Mouse (Mus musculus) olfactory bulb, adult 2 months (tissue): ENCODE data around the gene Rnasek.

Experiments used
- CTCF ChIP-seq: fragments of 200-500 bp; IDR thresholded peaks from 2 replicates; pipeline ENCODE4 v1.5.1; 2012; ENCODE audit warnings: low read depth, mild to moderate bottlenecking, low read length, moderate library complexity; ENCODE audit not compliant: insufficient read depth
- POLR2A ChIP-seq: fragments of 200-500 bp; IDR thresholded peaks from 2 replicates; pipeline ENCODE4 v1.6.1; 2012; ENCODE audit warnings: mild to moderate bottlenecking, low read depth, low read length, moderate library complexity; ENCODE audit not compliant: insufficient read depth

GRCm38 (mm10) chr11:70208778-70209388, 30.8 kb downstream of the Rnasek start:
- TF ChIP-seq CTCF (no peak), POLR2A (no peak)
